Mouse (Mus musculus) heart, embryonic 10.5 days (tissue): ENCODE data around the gene Ccnt2. TPM values are rescaled to one million over a fixed set of nuclear protein-coding genes. Genes with fewer than 3 reads are reported as not detected.
A peak's percentile ranks its signal among the peaks of the same experiment; 100 is the strongest.
"Not testable (repeated sequence)": the region's sequence is repeated elsewhere in the genome, so short reads cannot be mapped to it uniquely, and the experiment has no call there.

Experiments
- DNase-seq: peaks from one replicate; pipeline ENCODE4 v3.0.0-alpha.2; 2017; ENCODE audit warnings: low spot score
- H3K27ac ChIP-seq: fragments of 300-500 bp; sonication (generic); 2 replicates; pipeline ENCODE4 v1.5.1; 2016; ENCODE audit warnings: mild to moderate bottlenecking
- H3K27me3 ChIP-seq: fragments of 300-500 bp; sonication (generic); 2 replicates; pipeline ENCODE4 v1.6.1; 2016; ENCODE audit warnings: mild to moderate bottlenecking; ENCODE audit not compliant: poor library complexity, insufficient read depth, severe bottlenecking
- H3K36me3 ChIP-seq: fragments of 300-500 bp; sonication (generic); 2 replicates; pipeline ENCODE4 v1.6.1; 2016; ENCODE audit warnings: mild to moderate bottlenecking, moderate library complexity
- H3K4me1 ChIP-seq: fragments of 300-500 bp; sonication (generic); 2 replicates; pipeline ENCODE4 v1.6.1; 2016; ENCODE audit warnings: mild to moderate bottlenecking
- H3K4me3 ChIP-seq: fragments of 300-500 bp; sonication (generic); 2 replicates; pipeline ENCODE4 v1.5.1; 2016; ENCODE audit warnings: mild to moderate bottlenecking, moderate library complexity
- H3K9me3 ChIP-seq: fragments of 300-500 bp; sonication (generic); 2 replicates; pipeline ENCODE4 v1.6.1; 2016; ENCODE audit warnings: mild to moderate bottlenecking, moderate library complexity
- WGBS: fragments of 180-500 bp; shearing (Covaris S2); methylation state at CpG from one replicate; pipeline ENCODE4 v1.1.7; 2016; 5-methylcytosine and 5-hydroxymethylcytosine counted together
- polyA plus RNA-seq: library from polyadenylated mRNA; unstranded; fragments of >200 nt; fragmentation: Nextera tagmentation; extraction: Ambion mirVana; gene quantifications from 2 replicates; pipeline ENCODE4 v1.2.1, GENCODE M21; 2016

Gene Ccnt2
- polyA plus RNA-seq, result 76.8 and 85.1 TPM in 2 replicates

GRCm38 (mm10) chr1:127773803-127774500 lies at the start of gene Ccnt2:
TSS of gene Ccnt2 (plus strand) at chr1:127774164.
- under 1% methylated on average over 61 of the region's 63 CpGs for WGBS
- H3K36me3 ChIP-seq, result peaks cover 10% of the 10 kb centered on the region; the same call in 1 of the 2 replicates
- peak; percentile 100 for DNase-seq
- H3K4me3 ChIP-seq, result peak within 1 kb of the TSS; percentile 90
- H3K27ac ChIP-seq, result peak within 1 kb of the TSS; percentile 97
- no peaks in the 10 kb centered on the region for H3K27me3 ChIP-seq
- H3K9me3 ChIP-seq, result no peaks in the 10 kb centered on the region
- H3K4me1 ChIP-seq, result peaks cover 18% of the 10 kb centered on the region

- no peak for DNase-seq
- Histone ChIP-seq H3K27me3 (no peaks in the 10 kb centered on the region), H3K36me3 (no peaks in the 10 kb centered on the region), H3K4me3 (no peak within 1 kb of the TSS), H3K9me3 (no peaks in the 10 kb centered on the region), H3K27ac (no peak within 1 kb of the TSS), H3K4me1 (no peaks in the 10 kb centered on the region)
- whole genome bisulfite sequencing, result 88% methylated on average over 4 of the region's 4 CpGs
Measured at GRCm38 (mm10) chr1:127729096-127729495, 44.9 kb upstream of the Ccnt2 start, which contains the start of gene Acmsd. TSS of gene Acmsd (plus strand) at chr1:127729413.

GRCm38 (mm10) chr1:127731086-127731485 lies 42.9 kb upstream of the Ccnt2 start:
- H3K27ac ChIP-seq, result no peak overlapping the region
- DNase-seq, result no peak
- H3K36me3 ChIP-seq, result no peaks in the 10 kb centered on the region
- H3K9me3 ChIP-seq, result no peaks in the 10 kb centered on the region
- 71% methylated on average over 3 of the region's 3 CpGs for WGBS
- H3K4me3 ChIP-seq, result no peak overlapping the region
- no peaks in the 10 kb centered on the region for H3K27me3 ChIP-seq
- H3K4me1 ChIP-seq, result no peaks in the 10 kb centered on the region

- WGBS, result 82% methylated on average over 3 of the region's 3 CpGs
- Histone ChIP-seq H3K4me3 (no peak overlapping the region), H3K9me3 (no peaks in the 10 kb centered on the region), H3K36me3 (no peaks in the 10 kb centered on the region), H3K27ac (no peak overlapping the region), H3K4me1 (no peaks in the 10 kb centered on the region), H3K27me3 (no peaks in the 10 kb centered on the region)
- DNase-seq, result peak; percentile 63
Measured at GRCm38 (mm10) chr1:127732435-127732834, 41.5 kb upstream of the Ccnt2 start.

GRCm38 (mm10) chr1:127732841-127733240 lies 41.1 kb upstream of the Ccnt2 start:
- H3K36me3 ChIP-seq, result no peaks in the 10 kb centered on the region
- no peak overlapping the region for H3K27ac ChIP-seq
- no peak overlapping the region for H3K4me3 ChIP-seq
- no peaks in the 10 kb centered on the region for H3K9me3 ChIP-seq
- WGBS, result 73% methylated on average over 3 of the region's 3 CpGs
- H3K4me1 ChIP-seq, result no peaks in the 10 kb centered on the region
- H3K27me3 ChIP-seq, result no peaks in the 10 kb centered on the region
- no peak for DNase-seq

GRCm38 (mm10) chr1:127735356-127735755 lies 38.6 kb upstream of the Ccnt2 start:
- no peaks in the 10 kb centered on the region for H3K27me3 ChIP-seq
- no peak overlapping the region for H3K27ac ChIP-seq
- DNase-seq, result no peak
- WGBS, result 72% methylated on average over 3 of the region's 3 CpGs
- no peaks in the 10 kb centered on the region for H3K9me3 ChIP-seq
- no peak overlapping the region for H3K4me3 ChIP-seq
- no peaks in the 10 kb centered on the region for H3K36me3 ChIP-seq
- no peaks in the 10 kb centered on the region for H3K4me1 ChIP-seq

- 82% methylated on average over 11 of the region's 11 CpGs for WGBS
- H3K27me3 ChIP-seq, result no peaks in the 10 kb centered on the region
- DNase-seq, result no peak
- 0 out of 2 replicates have a peak, but pooled peaks cover 3% of the 10 kb centered on the region for H3K4me1 ChIP-seq
- no peaks in the 10 kb centered on the region for H3K9me3 ChIP-seq
- H3K36me3 ChIP-seq, result no peaks in the 10 kb centered on the region
- H3K4me3 ChIP-seq, result no peak overlapping the region
- H3K27ac ChIP-seq, result no peak overlapping the region
Measured at GRCm38 (mm10) chr1:127750401-127751102, 23.4 kb upstream of the Ccnt2 start.

GRCm38 (mm10) chr1:127755806-127756205 lies 18.2 kb upstream of the Ccnt2 start:
- peak overlapping the region; percentile 67 for H3K27ac ChIP-seq
- no peaks in the 10 kb centered on the region for H3K36me3 ChIP-seq
- no peak overlapping the region for H3K4me3 ChIP-seq
- 67% methylated on average over 4 of the region's 4 CpGs for WGBS
- DNase-seq, result no peak
- H3K27me3 ChIP-seq, result no peaks in the 10 kb centered on the region
- H3K9me3 ChIP-seq, result no peaks in the 10 kb centered on the region
- H3K4me1 ChIP-seq, result peaks cover 17% of the 10 kb centered on the region; the same call in 1 of the 2 replicates

- peaks cover 17% of the 10 kb centered on the region; the same call in 1 of the 2 replicates for H3K4me1 ChIP-seq
- H3K36me3 ChIP-seq, result no peaks in the 10 kb centered on the region
- 49% methylated on average over 5 of the region's 5 CpGs for WGBS
- H3K27me3 ChIP-seq, result no peaks in the 10 kb centered on the region
- H3K9me3 ChIP-seq, result no peaks in the 10 kb centered on the region
- H3K4me3 ChIP-seq, result no peak overlapping the region
- H3K27ac ChIP-seq, result peak overlapping the region; percentile 67
- DNase-seq, result peak; percentile 88
Measured at GRCm38 (mm10) chr1:127756331-127757163, 17.4 kb upstream of the Ccnt2 start.

- peak overlapping the region; percentile 67; the same call in 1 of the 2 replicates for H3K27ac ChIP-seq
- not testable (repeated sequence) for H3K4me3 ChIP-seq, H3K36me3 ChIP-seq, DNase-seq, H3K27me3 ChIP-seq, H3K9me3 ChIP-seq
- WGBS, result 86% methylated on average over 3 of the region's 3 CpGs
- H3K4me1 ChIP-seq, result peaks cover 17% of the 10 kb centered on the region; the same call in 1 of the 2 replicates
Measured at GRCm38 (mm10) chr1:127757164-127757545, 16.8 kb upstream of the Ccnt2 start.

- H3K27me3 ChIP-seq, result no peaks in the 10 kb centered on the region
- H3K36me3 ChIP-seq, result no peaks in the 10 kb centered on the region
- H3K27ac ChIP-seq, result no peak overlapping the region
- no peaks in the 10 kb centered on the region for H3K9me3 ChIP-seq
- no peak overlapping the region for H3K4me3 ChIP-seq
- 59% methylated on average over 2 of the region's 2 CpGs for WGBS
- H3K4me1 ChIP-seq, result no peaks in the 10 kb centered on the region
- no peak for DNase-seq
Measured at GRCm38 (mm10) chr1:127765468-127765867, 8.5 kb upstream of the Ccnt2 start.

- DNase-seq, result no peak
- 0 out of 2 replicates have a peak, but pooled peaks cover 1% of the 10 kb centered on the region for H3K36me3 ChIP-seq
- no peaks in the 10 kb centered on the region for H3K9me3 ChIP-seq
- H3K27ac ChIP-seq, result no peak overlapping the region
- no peaks in the 10 kb centered on the region for H3K4me1 ChIP-seq
- 89% methylated on average over 2 of the region's 2 CpGs for WGBS
- H3K27me3 ChIP-seq, result no peaks in the 10 kb centered on the region
- H3K4me3 ChIP-seq, result no peak overlapping the region
Measured at GRCm38 (mm10) chr1:127766741-127767140, 7.2 kb upstream of the Ccnt2 start.
